Mouse (Mus musculus) ES-Bruce4 (cell line): ENCODE results near the gene Vkorc1l1.

Experiments
- CTCF ChIP-seq: IDR thresholded peaks from one replicate; pipeline ENCODE4 v1.8.1; 2011; ENCODE audit warnings: low read depth, low read length
- POLR2A ChIP-seq: IDR thresholded peaks from one replicate; pipeline ENCODE4 v1.8.1; 2011; ENCODE audit warnings: low read length; ENCODE audit not compliant: insufficient read depth

DNA sequence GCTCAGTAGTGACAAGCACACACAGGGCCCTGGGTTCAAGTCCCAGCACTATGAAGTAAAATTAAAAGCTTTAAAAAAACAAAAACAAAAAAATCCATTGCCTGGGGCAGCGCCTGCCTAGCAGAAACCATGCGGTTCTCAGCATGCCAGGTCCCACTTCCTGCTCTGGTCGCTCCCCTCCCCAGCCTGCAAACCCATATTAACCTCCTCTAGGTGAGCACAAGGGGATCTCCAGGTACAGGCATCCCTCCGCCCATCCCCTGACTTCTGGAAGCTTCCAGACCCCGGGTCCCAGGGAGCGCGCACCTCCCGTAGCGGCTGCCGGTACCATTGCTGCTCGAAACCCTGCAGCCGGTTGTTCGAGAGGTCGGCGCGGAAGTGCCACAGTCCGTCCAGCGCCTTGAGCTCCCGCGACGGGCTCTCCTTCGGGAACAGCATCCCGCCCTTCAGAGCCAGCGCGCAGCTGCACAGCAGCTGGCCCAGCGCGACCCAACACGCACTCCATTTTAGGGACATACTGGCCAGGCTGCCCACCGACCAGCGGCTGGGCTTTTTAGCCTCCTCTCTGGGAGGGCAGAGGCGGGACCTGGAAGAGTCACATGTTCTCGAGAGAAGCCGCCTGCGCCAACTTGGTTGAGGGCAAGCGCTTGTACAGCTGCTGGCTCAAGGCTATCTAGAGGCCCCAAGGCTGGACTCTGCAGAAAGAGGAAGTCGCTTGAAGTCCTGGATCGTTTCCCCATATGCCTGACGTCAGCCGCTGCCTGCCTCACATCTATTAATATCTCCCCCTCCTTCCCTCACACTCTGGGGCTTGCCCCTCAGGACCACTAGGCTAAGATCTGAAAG, 60.8 kb downstream of the Vkorc1l1 start, which contains the start of gene Gusb:
- TF ChIP-seq CTCF (no peak), POLR2A (peak; percentile 55)
